Mouse (Mus musculus): Measurements from ENCODE around the gene Cdh4.

Gene Cdh4

GRCm38 (mm10) chr2:179937091-179937490, 494.9 kb downstream of the Cdh4 start:
- ATAC-seq (ENCODE audit: low TSS enrichment) = no peak

GRCm38 (mm10) chr2:179941696-179942095, 499.5 kb downstream of the Cdh4 start:
- no peak for ATAC-seq (ENCODE audit: low TSS enrichment)

- no peak for ATAC-seq (ENCODE audit: low TSS enrichment)
These were observed 502.8 kb downstream of the Cdh4 start for GRCm38 (mm10) chr2:179945051-179945450.

- ATAC-seq (ENCODE audit: low TSS enrichment) = no peak
These were observed 504.3 kb downstream of the Cdh4 start for GRCm38 (mm10) chr2:179946496-179946895.

GRCm38 (mm10) chr2:179947607-179948006, 505.4 kb downstream of the Cdh4 start:
- ATAC-seq (ENCODE audit: low TSS enrichment) = peak; percentile 60; the same call in 1 of the 2 replicates

GRCm38 (mm10) chr2:179948820-179949219, 506.6 kb downstream of the Cdh4 start:
- ATAC-seq (ENCODE audit: low TSS enrichment) = no peak
